Mouse (Mus musculus) bone marrow macrophage, adult 2 months (primary cell): Measurements from ENCODE around the gene Rnf114. TPM values are rescaled to one million over a fixed set of nuclear protein-coding genes. Genes with fewer than 3 reads are reported as not detected.

Experiments
- H3K27ac ChIP-seq: 2 replicates; pipeline ENCODE4 v1.5.1; 2012; ENCODE audit warnings: low read depth, low read length; ENCODE audit not compliant: insufficient read depth
- H3K4me1 ChIP-seq: 2 replicates; pipeline ENCODE4 v1.6.1; 2012; ENCODE audit warnings: low read length; ENCODE audit not compliant: control insufficient read depth, insufficient read depth
- H3K4me3 ChIP-seq: 2 replicates; pipeline ENCODE4 v1.5.1; 2012; ENCODE audit warnings: mild to moderate bottlenecking, low read length, moderate library complexity; ENCODE audit not compliant: insufficient read depth
- CTCF ChIP-seq: IDR thresholded peaks from 2 replicates; pipeline ENCODE4 v1.5.1; 2012; ENCODE audit warnings: low read depth, mild to moderate bottlenecking, low read length, moderate library complexity
- POLR2A ChIP-seq: IDR thresholded peaks from 2 replicates; pipeline ENCODE4 v1.6.1; 2012; ENCODE audit warnings: mild to moderate bottlenecking, low read depth, low read length, borderline replicate concordance
- polyA plus RNA-seq: library from polyadenylated mRNA; stranded (reverse); fragments of >200 nt; gene quantifications from 2 replicates; pipeline ENCODE4 v1.2.4, GENCODE M21; 2012; ENCODE audit not compliant: missing spikeins, insufficient read depth, insufficient read length

Gene Rnf114
- polyA plus RNA-seq, 1 experiment = 115 TPM

- no peak overlapping the region for H3K4me3 ChIP-seq
- H3K4me1 ChIP-seq = peaks cover 19% of the 10 kb centered on the region
- no peak overlapping the region for H3K27ac ChIP-seq
- TF ChIP-seq CTCF (no peak), POLR2A (no peak)
These were observed 7.5 kb upstream of the Rnf114 start for GRCm38 (mm10) chr2:167484932-167485331.

GRCm38 (mm10) chr2:167485501-167486377 lies 6.7 kb upstream of the Rnf114 start:
- no peak overlapping the region for H3K4me3 ChIP-seq
- no peak overlapping the region for H3K27ac ChIP-seq
- peaks cover 21% of the 10 kb centered on the region for H3K4me1 ChIP-seq
- TF ChIP-seq CTCF = no peak
- no peak for TF ChIP-seq POLR2A

GRCm38 (mm10) chr2:167486573-167486972 lies 5.9 kb upstream of the Rnf114 start:
- Histone ChIP-seq H3K27ac (no peak overlapping the region), H3K4me3 (no peak overlapping the region), H3K4me1 (peaks cover 24% of the 10 kb centered on the region)
- no peak for TF ChIP-seq CTCF
- TF ChIP-seq POLR2A = no peak

- no peak overlapping the region for H3K4me3 ChIP-seq
- peaks cover 24% of the 10 kb centered on the region for H3K4me1 ChIP-seq
- TF ChIP-seq CTCF = no peak
- no peak overlapping the region for H3K27ac ChIP-seq
These were observed 4.9 kb upstream of the Rnf114 start for GRCm38 (mm10) chr2:167487551-167487950.

GRCm38 (mm10) chr2:167487994-167488393 lies 4.5 kb upstream of the Rnf114 start:
- no peak overlapping the region for H3K4me3 ChIP-seq
- TF ChIP-seq CTCF (no peak), POLR2A (no peak)
- peaks cover 24% of the 10 kb centered on the region for H3K4me1 ChIP-seq
- H3K27ac ChIP-seq = no peak overlapping the region

GRCm38 (mm10) chr2:167490813-167491525 lies 1.5 kb upstream of the Rnf114 start:
- H3K27ac ChIP-seq = peak overlapping the region; percentile 19
- H3K4me3 ChIP-seq = peak overlapping the region; percentile 74
- TF ChIP-seq POLR2A = no peak
- peaks cover 22% of the 10 kb centered on the region for H3K4me1 ChIP-seq

DNA sequence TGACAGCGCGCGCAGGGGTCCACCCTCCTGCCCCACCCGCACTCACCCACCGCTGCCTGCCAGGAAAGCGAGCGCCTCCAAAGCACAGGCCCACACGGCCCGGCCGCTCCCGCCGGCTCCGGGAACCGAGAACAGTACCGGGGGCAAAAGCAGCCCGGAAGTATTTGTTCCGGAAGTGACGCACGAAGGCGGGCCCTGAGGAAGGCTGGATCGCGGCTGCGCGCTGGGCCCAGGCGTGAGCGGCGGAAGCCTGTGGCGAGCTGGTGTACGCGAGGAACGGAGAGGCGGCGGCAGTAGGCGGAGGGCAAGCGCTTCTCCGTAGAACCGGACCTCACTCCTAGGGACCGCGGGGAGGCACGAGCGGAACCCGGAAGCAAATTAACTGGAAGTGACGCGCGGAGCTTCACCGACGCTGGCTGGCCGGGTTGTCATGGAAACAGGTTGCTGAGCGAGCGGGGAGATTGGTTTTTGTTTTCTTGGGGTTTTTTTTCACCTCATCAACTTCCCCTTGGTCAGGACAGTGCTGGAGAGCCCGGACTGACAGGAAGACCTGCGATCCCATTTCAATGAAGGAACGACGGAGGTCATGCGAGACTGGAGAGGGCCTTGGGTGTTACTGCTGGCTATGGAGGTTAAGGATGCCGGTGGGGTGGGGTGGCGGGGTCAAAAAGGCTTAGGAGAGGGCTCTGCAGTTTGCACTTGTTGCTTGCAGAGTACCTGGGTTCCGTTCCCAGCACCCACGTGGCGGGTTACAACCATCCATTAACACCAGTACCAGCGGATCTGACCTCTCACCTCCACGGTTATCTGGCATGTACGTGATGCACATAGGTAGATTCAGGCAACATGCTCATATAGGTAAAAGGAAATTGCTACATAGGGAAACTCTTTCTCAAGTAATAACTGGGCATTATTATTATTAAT lies 530 bp downstream of the Rnf114 start, which contains the start of gene Spata2:
Gene Spata2, minus strand, starts transcription at position 175 of the 924 bp plus-strand sequence.
- H3K27ac ChIP-seq = peak within 1 kb of the TSS; percentile 94
- H3K4me3 ChIP-seq = peak within 1 kb of the TSS; percentile 74
- peaks cover 33% of the 10 kb centered on the region for H3K4me1 ChIP-seq
- no peak for TF ChIP-seq CTCF
- TF ChIP-seq POLR2A = no peak

- H3K4me1 ChIP-seq = peaks cover 15% of the 10 kb centered on the region
- peak overlapping the region; percentile 22; the same call in 1 of the 2 replicates for H3K27ac ChIP-seq
- TF ChIP-seq POLR2A (no peak), CTCF (no peak)
- H3K4me3 ChIP-seq = no peak overlapping the region
These were observed 4.0 kb downstream of the Rnf114 start for GRCm38 (mm10) chr2:167496437-167496836.

GRCm38 (mm10) chr2:167497272-167497671 lies 4.8 kb downstream of the Rnf114 start:
- no peak for TF ChIP-seq POLR2A
- TF ChIP-seq CTCF = no peak
- Histone ChIP-seq H3K4me3 (no peak overlapping the region), H3K27ac (no peak overlapping the region), H3K4me1 (peaks cover 15% of the 10 kb centered on the region)
